Mouse (Mus musculus): ENCODE results near the gene Slit1.

Gene Slit1

DNA sequence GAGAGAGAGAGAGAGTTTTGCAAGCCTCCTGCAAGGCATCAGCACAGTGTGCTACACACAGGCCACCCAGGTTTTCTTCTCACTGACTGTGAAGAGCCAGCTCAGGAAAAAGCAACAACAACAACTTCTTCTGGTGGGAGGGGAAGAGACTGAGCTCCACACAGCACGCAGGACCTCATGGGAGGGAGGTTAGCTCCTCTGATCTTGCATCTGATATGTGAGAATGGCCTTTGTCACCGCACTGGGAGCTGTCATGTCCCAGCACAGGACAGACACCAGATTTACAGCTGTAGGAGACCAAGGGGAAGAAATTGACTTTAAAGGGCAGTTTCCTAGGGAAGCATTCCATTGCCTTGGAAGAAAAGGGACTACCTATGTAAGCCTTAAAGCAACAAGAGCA lies 20.1 kb downstream of the Slit1 start:
- DNase-seq: no peak

DNA sequence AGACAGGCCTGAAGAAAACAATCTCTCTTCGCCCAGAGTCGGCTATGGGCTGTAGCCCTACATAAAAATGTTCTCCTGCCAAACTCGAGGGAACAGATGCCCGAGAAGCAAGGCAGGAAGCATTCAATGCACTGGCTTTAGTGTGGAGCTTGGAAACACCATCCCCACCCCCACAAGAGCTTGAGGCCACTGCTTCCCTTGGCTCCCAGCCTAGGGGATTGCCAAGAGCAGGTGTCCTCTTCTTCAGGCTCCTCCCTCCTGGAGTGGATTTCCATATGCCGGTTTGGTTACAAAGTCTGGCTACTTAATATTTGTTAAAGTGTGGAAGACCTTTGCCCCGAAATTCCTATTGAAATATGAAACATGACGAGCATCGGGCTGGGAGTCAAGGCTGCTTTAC lies 24.0 kb downstream of the Slit1 start:
- DNase-seq: no peak

DNA sequence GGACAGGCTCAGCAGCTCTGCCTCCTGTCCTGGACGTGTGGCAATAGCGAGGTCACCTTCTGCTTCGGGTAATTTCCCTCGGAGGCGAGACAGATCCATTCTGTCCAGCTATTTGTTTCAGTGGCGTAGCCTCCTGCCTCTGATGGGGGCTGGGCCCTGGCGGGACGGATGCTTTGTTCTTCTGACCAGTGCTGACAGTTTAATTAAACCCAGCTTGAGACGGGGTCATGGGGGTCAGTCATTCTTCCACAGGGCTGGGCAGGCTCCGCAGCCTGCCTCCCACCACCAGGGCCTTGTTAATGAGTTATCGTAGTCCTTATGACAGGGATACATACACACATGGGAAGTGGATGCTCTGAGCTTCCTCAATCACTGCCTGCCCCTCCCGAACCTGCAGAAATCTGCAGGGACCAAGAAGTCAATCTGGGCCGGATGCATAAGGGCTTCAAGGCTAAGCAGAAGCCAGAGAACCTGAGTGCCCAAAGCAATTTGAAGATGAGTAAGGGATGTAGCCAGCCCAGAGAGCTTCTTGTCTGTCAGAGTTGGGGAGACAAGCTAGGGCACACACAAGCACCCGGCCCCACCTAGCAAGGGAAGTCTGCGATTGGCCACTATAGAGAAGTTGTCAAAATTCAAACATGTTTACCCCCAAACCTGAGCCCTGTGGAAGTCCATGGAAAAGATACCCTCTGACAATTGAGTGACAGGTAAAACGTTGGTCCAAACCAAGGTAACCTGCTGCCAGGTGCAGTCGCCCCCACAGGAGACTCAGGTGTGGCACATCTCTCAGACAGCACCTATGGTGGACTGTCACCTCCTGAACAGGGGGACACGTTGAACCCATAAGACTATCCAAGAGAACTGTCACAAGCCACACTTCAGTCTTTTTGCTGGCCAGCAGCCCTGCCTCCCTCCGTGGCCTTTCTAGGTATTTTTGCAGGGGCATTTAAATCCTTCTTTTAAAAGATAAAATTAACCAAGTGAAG lies 26.9 kb downstream of the Slit1 start:
- DNase-seq: no peak

DNA sequence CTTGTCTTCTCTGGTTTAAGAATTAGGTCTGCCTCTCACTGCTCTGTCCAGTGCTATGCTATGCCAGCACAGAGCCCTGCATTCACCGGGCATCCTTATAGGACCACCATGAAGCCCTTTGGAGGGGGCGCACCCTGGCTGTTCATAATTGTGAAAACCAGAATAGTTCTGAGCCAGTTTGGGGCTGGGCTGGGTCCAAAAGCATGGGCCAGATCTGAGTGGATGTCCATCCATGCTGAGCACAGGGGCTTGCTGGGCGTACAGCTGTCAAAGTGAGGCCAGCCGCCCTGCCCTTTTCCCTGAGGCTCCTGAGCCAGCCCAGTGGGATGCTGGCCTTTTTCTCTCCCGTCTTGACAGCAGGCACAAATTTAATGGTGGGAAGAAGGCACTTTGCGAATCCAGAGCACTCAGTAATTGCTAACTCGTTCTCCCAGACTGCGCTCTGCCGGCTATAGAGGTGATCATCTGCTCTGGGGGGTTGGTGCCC lies 29.0 kb downstream of the Slit1 start:
- DNase-seq: no peak

DNA sequence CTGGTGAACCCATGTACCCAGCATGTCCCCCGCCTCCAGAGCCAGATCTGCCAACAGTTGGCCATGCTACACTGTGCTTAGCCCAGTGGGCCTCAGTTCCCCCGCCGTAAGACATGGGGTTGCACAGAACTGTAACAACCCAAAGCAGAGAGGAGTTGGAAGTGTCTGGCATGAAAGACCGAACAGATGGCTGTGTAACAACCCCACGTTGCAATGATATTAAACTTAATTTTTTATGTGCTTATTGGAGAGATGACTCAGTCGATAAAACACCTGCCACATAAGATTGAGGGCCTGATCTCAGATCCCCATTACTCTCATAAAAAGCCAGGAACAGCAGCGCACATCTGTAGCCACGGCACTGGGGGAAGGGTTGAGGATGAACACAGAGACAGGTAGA lies 30.6 kb downstream of the Slit1 start:
- no peak for DNase-seq

DNA sequence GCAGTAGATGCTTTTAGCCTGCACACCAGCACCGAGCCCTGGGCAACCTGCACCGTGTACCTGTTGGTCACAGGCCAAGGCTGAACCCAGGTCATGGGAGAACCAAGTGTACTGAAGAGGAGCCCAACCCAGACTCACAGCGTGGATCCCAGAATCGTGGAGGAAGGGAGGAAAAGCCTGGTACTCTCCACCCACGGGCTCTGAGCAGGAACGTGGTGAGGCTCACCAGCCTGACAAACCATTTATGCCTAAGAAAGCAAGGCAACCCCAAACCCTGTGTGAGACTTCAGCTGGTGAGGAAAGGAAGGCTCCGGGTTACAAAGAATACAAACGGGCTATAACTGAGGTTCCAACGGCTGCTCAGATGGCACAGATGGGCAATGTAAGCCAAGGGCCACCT lies 31.8 kb downstream of the Slit1 start:
- no peak for DNase-seq

DNA sequence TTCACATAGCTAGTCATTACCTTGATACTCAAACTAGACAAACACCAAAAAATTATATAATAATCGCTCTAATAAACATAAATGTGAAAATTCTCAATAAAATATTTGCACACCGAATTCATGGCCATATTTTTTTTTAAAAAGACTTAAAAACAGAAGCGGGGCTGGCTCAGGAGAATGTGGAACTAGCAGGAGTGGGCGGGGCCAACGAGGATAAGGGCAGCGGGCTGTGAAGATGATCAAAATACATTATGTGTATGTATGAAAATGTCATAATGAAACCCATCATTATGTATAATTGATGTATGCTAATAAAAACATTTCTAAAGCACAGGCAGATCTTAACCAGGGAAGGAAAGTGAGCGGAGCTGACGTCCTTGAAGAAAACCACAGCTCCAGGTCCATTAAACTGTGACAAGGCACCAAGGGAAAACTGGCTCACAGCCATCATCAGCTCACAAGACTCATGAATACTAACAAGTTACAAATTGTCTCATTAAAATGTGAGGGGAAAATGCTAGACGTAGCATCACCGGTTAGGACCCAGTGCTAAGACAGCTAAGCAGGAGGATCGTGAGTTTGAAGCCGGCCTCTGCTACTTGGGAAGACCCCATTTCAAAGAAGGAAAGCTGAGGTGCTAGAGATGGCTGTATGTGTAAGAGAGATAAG lies 33.8 kb downstream of the Slit1 start:
- DNase-seq: no peak

DNA sequence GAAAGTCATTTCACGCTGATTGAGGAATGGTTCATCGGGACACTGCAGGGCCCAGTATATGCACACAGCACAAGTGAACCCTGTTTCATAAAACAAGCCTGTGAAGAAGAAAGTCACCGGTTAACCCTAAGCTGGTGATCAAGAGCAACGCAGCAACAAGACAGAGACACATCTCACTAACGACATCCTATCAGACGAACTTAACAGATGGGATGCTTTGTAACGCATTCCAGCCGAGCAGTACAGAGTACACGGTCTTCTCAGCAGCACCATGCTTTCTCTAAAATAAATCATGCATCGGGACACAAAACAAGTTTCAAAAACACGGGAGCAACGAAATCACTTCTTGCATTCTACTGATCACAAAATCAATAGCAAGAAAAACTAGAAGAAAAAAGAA lies 35.6 kb downstream of the Slit1 start:
- no peak for DNase-seq

DNA sequence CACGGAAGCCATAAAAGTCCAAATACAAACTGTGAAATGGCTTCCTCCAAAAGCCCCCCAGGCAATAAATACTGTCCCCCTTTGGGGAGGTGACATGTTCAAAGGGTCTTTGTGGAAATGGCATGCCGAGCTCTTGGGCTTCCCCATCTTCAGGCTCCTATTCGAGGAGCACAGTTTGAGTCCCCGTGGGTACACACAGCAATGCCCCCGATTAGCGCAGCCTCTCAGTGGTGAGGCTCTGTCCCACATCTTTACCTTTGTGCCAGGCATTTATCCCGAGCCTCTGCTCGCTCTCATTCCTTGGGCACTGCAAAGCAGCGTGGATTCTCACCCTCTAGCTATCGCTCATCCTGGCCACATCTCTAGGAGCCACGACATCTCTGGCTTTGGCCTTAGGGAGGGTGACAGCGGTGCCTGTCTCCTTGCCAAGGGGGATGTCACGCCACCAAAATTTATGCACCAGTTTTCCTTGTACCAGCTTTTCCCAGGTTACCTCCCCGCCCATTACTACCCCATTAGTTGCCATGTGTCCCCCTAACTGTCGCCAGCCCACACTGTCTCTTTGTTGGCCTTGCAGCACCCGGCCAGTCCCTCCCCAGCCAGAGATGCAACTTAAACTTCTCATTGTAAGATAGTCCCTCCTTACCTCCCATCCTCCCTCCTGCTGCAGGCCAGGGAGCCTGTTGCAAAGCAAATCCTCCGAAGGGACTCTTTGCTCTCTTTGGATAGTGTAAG lies 37.2 kb downstream of the Slit1 start:
- DNase-seq: no peak

DNA sequence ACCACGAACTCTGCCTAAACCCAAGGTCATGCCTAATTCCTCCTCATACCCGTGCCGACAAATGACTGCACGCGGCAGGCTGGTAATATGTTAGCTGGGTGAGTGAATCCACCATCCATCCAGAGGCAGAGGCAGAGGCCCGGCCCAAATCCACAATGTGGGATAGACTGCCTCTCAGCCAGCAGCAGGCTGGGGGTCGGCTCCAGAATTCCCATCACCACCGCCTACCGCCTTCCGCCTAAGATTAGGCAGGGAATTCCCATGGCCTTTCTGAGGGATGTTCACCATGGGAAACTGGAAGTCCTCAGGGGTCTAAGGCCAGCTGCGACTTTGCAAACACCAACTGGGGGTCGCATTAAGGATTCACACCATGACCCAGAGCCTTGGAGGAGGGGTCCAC lies 38.0 kb downstream of the Slit1 start:
- DNase-seq: no peak

DNA sequence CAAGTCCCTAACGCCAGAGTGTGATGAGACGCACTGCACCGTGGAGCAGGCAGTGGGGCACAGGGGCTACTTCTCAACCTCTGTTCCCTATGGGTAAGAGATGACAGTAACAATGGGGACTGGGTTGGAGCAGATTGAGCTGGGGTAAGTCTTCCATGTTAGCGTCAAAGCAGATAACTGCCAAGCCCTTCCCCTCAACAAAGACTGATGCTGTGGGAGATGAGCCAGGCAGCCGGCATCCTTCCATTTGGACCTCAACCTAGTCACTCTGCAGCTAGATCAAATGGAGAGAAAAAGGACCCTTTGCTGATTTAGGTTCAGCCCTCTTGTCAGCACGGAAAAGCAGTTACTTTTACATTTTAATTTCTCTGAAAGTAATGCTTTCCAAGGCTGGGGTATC lies 40.8 kb downstream of the Slit1 start:
- no peak for DNase-seq

DNA sequence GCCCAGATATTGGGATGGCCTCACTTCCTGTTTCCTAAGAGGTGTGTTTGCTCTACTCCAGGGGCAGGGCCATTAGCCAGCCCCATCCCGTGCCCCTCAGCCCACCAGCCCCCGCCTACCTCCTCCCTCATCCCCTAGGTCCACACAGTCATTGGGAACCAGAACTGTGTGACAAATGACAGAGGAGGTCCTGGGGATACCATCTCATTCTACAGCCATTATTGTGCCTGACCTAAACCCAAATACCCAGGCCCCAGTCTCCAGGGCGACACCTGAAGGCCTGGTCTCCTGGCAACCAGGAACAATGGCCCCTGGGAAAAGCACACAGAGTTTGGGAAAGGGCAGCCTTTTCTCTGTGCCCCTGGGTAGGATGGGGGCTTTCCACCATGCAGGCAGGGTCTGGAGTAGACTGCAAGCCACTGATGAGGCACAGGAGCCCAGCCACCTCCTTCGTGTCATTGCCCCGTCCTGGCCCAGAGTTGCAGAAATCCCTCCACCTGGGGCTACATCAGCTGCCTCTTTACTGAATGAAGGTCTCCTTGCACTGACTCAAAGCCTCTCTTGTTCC lies 44.5 kb downstream of the Slit1 start:
- no peak for DNase-seq

DNA sequence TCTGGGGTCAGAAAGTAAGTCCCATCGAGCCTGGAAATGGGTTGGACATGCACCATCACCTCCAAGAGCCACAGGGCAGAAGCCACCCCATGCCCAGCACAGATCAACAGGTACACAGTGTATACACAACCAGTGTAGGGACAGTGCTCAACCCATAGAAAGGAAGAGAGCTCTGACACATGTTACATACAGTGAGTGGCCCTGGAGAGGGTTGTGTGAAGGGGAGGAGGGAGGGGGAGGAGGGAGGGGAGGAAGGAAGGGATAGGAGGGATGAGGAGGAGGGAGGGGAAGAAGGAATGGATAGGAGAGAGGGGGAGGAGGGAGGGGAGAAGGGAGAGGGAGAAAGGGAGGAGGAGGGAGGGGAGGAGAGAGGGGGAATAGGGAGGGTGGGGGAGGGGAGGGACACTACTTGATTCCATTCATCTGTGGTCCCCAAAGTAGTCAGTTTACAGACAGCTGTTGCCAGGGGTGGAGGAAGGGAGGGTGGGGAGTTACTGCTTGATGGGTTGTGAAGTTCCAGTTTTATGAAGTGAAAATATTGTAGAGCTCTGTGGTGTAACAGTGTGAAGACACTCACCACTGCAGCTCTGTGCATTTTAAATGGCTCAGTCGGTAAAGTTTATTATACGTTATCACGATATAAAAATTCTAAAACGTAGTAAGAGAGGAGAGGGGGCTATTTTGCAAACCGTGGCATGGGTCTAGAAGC lies 45.5 kb downstream of the Slit1 start:
- no peak for DNase-seq

DNA sequence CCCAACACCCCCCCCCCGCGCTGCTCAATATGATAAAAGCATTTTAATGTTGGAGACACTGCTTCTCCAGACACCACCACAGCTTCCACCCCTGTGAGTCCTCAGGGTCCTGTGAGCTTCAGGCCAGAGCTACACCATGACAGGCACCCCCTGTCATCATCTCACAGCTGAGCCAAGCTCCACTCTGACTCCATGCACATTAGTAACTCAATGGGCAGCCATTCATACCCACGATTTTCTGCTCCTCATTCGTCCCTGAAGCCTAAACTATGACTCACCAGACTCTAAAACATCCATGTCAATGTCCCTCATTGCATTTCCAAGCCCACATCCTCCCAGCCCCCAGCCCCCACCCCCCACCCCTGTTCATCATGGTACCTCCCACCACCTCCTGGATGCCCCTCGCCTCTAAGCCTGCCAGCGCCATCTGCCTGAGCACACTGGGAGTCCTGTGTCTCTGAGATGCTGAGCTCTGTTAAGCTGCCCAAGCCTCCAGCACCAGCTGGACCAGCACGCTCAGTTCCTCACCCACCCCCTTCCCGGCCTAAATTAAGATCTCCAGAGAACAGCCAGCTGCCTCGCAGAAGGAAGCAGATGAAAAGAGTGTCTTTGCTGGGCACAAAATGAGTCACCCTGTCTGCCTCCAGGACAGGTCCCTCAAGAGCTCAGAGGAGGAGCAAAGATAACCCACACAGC lies 46.2 kb downstream of the Slit1 start:
- DNase-seq: peak; percentile 88

DNA sequence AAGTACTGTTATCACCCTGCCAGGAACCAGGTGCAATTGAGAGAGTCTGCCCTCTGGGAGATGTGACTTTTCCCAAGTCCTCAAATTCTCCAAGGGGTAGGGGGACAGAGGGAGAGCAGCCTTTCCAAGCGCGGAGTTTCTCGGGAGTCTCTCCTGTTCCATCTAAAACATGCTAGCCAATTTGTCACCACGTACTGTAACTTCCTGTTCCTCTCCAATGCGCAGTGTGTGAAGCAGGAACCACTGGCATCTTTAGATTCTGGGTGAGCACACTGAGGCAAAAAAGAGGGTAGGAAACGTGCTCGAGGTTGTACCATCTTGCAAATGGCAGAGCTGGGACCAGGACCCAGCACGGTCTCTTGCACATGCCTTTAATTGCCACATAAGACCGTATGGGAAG lies 47.0 kb downstream of the Slit1 start:
- DNase-seq: no peak

DNA sequence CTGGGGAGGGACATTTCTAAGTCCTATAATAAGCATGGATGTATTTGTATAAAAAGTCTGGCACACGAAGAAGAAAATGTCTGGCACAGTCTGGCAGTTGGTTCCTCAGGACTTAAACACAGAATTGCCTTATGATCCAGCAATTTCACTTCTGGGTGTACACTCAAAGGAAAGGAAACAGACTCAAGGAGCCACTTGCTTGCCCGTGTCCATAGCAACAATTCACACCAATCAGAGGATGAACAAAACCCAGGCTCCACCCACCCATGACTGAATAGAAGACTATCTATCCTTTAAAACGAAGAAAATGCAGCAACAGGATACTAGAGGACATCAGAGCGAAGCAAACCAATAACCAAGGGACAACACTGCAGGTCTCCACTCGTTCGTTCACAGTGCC lies 48.4 kb downstream of the Slit1 start:
- no peak for DNase-seq

DNA sequence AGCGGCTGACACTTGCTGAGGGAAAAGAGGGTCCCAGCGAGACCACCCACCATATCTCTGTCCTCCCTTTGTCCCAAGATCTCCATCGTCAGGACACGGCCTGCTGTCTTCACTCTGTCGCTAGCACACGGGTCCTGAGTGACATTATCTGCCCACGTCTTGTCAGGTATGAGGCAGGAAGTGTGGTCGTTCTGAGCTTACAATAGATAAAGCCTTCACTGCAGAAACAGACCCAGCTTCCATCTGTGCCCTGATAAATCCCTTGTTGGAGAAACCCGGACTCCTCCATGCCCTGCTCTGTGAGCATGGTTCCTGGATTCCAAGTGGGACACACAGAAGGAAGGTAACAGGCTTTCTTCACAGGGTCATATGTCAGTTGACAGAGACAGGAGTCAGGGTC lies 48.9 kb downstream of the Slit1 start:
- DNase-seq: no peak

DNA sequence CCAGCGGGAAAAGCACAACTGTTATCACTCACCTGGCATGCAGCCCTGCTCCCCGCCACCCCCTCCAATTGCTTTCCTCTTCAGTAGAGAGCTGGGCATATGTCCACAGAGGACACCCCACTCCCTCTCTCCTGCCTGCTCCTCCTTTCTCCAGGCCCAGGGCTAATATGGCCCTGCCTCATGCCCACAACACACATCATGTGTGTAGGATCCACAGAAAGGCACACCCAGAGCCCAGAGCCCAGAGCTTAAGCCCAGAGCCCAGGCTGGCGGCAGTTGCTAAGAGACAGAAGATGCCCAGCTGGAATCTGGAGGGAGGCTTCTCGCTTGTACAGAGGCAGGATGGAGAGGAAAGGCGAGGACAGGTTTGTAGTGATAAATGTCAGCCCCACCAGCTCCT lies 49.7 kb downstream of the Slit1 start:
- peak; percentile 65 for DNase-seq

DNA sequence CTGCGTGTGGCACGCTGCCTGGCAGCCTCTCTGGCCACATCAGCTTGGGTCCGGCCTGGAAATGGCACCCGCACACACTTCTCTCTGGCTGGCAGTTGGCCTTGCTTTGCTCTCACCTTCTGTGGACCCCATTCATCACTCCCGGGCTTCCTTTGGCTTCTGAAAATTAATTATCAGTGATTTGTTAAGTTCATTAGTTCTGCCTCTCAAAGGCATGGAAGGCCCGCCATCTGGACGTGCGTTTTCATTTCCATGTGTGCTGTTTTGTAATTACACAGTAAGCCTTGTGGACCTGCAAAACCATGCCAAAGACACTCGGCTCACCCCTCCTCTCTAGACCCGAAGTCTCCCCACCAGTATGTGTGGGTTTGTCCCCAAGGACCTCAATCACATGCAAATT lies 53.4 kb downstream of the Slit1 start:
- DNase-seq: no peak

DNA sequence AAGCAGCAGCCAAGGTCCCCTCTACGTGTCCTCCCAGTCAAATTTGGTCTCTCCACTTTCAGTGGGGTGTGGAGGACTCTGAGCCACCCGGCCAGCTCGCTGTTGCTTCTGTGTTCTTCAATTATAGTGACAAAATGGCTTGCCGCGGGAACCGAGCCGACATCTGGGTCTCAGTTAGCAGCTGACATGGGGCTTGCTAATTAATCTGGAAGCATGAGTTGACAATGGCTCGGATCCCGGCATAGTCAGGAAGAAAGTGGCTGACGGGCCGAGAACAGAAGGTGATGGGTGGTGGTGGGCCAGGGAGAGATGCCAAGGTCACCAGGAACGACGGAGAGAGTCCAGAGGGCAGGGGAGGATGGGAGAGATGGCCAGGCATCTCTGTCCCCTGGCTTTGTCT lies 55.2 kb downstream of the Slit1 start:
- no peak for DNase-seq

DNA sequence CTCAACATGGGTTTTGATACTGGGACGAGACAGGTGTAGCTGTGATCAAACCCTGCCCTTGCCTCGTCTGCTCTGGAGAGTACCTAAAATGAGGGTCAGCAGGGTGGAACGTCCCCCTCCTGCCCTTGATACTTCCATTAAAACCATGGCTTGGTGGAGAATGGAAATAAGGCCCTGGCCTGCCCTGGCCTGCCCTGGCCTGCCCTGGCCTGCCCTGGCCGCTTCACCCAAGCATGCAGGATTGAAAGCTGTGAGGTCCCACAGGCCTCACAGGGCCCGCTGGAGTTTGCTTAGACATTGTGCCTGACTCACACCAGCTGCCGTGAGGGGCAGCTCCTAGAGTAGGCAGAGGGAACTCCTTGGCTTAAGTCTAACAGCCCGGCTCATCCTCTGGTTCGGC lies 55.6 kb downstream of the Slit1 start:
- DNase-seq: no peak

DNA sequence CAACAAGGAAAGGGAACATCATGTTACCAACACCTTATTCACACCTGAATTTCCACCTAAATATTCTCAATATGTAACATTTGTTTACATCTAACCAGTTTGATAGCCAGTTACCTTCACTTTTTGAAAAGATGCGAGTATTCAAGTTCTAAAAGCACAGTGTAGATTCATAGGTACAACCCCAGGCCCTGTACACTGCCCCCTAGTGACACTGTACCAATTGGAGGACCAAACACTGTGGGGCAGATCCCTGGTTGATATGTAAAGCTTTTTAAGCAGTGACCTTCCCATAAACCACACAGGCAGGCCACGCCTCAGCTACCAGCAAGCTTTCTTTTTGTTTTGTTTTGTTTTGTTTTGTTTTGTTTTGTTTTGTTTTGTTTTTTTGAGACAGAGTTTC lies 57.3 kb downstream of the Slit1 start:
- no peak for DNase-seq

Data from right cerebral cortex, postnatal 25 days (tissue).